Mouse (Mus musculus) cerebellum, adult 8-10 months (tissue): ENCODE measurements at regions not wholly inside any gene's neighbourhood (a gene's known extent, or its start where the extent isn't known, plus 50 kb on each side); places are given as distances from the start of the nearest gene placed in this dataset.
A peak's percentile ranks its signal among the peaks of the same experiment; 100 is the strongest.

Experiments
- DNase-seq: peaks from one replicate; pipeline ENCODE4 v3.0.0; 2022

GRCm38 (mm10) chr9:33238846-33239245 lies 602.8 kb downstream of the Ets1 start:
- no peak for DNase-seq

- DNase-seq: no peak
These were observed 604.5 kb downstream of the Ets1 start for GRCm38 (mm10) chr9:33240506-33240905.

GRCm38 (mm10) chr9:33240914-33241635 lies 605.1 kb downstream of the Ets1 start:
- no peak for DNase-seq

GRCm38 (mm10) chr9:33246932-33247331 lies 610.9 kb downstream of the Ets1 start:
- DNase-seq: peak; percentile 35

- no peak for DNase-seq
These were observed 622.2 kb downstream of the Ets1 start for GRCm38 (mm10) chr9:33258241-33258640.

GRCm38 (mm10) chr9:33260171-33260570 lies 624.1 kb downstream of the Ets1 start:
- peak; percentile 66 for DNase-seq

- peak; percentile 78 for DNase-seq
These were observed 653.4 kb downstream of the Ets1 start for GRCm38 (mm10) chr9:33289381-33289780.

GRCm38 (mm10) chr9:33292116-33292515 lies 656.1 kb downstream of the Ets1 start:
- DNase-seq: no peak

GRCm38 (mm10) chr9:33295925-33296324 lies 659.9 kb downstream of the Ets1 start:
- no peak for DNase-seq

GRCm38 (mm10) chr9:33319525-33320025 lies 683.6 kb downstream of the Ets1 start:
- DNase-seq: no peak

GRCm38 (mm10) chr9:33327722-33328121 lies 691.7 kb downstream of the Ets1 start:
- no peak for DNase-seq

GRCm38 (mm10) chr9:33350258-33350657 lies 714.2 kb downstream of the Ets1 start:
- no peak for DNase-seq

GRCm38 (mm10) chr9:33356621-33357020 lies 720.6 kb downstream of the Ets1 start:
- no peak for DNase-seq

GRCm38 (mm10) chr9:33360966-33361365 lies 724.9 kb downstream of the Ets1 start:
- no peak for DNase-seq

- DNase-seq: no peak
These were observed 753.1 kb downstream of the Ets1 start for GRCm38 (mm10) chr9:33389170-33389569.

GRCm38 (mm10) chr9:33404691-33405090 lies 768.7 kb downstream of the Ets1 start:
- no peak for DNase-seq

GRCm38 (mm10) chr9:33407517-33407916 lies 771.5 kb downstream of the Ets1 start:
- DNase-seq: no peak

GRCm38 (mm10) chr9:33423781-33424180 lies 787.8 kb downstream of the Ets1 start:
- no peak for DNase-seq

- DNase-seq: no peak
These were observed 800.4 kb downstream of the Ets1 start for GRCm38 (mm10) chr9:33436459-33436858.

GRCm38 (mm10) chr9:33442266-33442665 lies 806.2 kb downstream of the Ets1 start:
- no peak for DNase-seq

GRCm38 (mm10) chr9:33445902-33446301 lies 809.9 kb downstream of the Ets1 start:
- no peak for DNase-seq

GRCm38 (mm10) chr9:33475106-33475505 lies 839.1 kb downstream of the Ets1 start:
- DNase-seq: no peak

- DNase-seq: no peak
These were observed 847.0 kb downstream of the Ets1 start for GRCm38 (mm10) chr9:33482845-33483540.

GRCm38 (mm10) chr9:33483541-33483846 lies 847.5 kb downstream of the Ets1 start:
- DNase-seq: no peak
